Comparison of ENCODE assay signal across 14 mouse cellular contexts in the genomic region with DNA sequence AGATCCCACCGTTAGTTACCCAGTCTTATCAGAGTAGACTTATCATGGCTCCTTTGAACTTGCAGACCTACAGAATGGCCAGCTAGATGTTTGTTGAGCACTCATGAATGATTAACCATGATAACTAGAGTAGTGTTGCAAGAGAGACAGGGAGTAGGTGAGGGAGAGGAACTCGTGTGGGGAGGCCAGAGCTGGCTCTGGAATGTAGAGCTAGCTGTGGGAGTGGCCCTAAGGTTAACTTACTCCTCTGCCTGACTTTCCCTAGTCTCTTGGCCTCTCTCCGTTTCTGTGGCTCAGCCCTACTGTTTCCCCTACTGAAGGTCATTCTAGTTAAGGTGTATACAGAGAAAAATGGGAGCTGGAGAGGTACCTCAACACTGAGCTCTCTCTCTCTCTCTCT. TPM values are rescaled to one million over a fixed set of nuclear protein-coding genes. Genes with fewer than 3 reads are reported as not detected.
DNase-seq lines count a peak whose midpoint lies in the region; ATAC-seq and TF ChIP-seq lines count a peak whose summit lies in the region.
"Had no signal": no experiment of that assay in that cellular context is flagged by ENCODE, and none has a peak within 500 bp of the region (broad histone marks: within the 10 kb centered on the region; RNA-seq: fewer than 3 reads in every experiment).

No protein-coding gene starts in this region.

- H3K27ac ChIP-seq in lung, embryonic 14.5 days (ENCODE audit: low read depth) = 0 out of 2 replicates have a peak overlapping the region, but pooled peaks have one; percentile 8
- no peak overlapping the region for H3K27ac ChIP-seq in liver, postnatal 0 days (ENCODE audit: low read depth)
- H3K27ac ChIP-seq in limb, embryonic 10.5 days = no peak overlapping the region
- H3K27ac ChIP-seq: hindbrain, embryonic 15.5 days; midbrain, embryonic 13.5 days; neural tube, embryonic 12.5 days had no signal

- H3K4me1 ChIP-seq in lung, embryonic 14.5 days (ENCODE audit: insufficient read depth) = no peaks in the 10 kb centered on the region
- no peaks in the 10 kb centered on the region for H3K4me1 ChIP-seq in lung, adult 2 months (ENCODE audit: control insufficient read depth, insufficient read depth, low read length)
- H3K4me1 ChIP-seq in liver, postnatal 0 days (ENCODE audit: insufficient read depth) = peaks cover 8% of the 10 kb centered on the region; the same call in 1 of the 2 replicates
- H3K4me1 ChIP-seq in limb, embryonic 10.5 days = no peaks in the 10 kb centered on the region
- H3K4me1 ChIP-seq: neural tube, embryonic 12.5 days had no signal

- no peak for TF ChIP-seq EP300 in liver, postnatal 0 days (IDR thresholded peaks at IDR 0.05; ENCODE audit: low read depth)

- H3K9me3 ChIP-seq in lung, embryonic 14.5 days (ENCODE audit: low read depth, low read length) = no peaks in the 10 kb centered on the region
- H3K9me3 ChIP-seq in liver, postnatal 0 days (ENCODE audit: low read length) = no peaks in the 10 kb centered on the region
- H3K9me3 ChIP-seq in limb, embryonic 10.5 days (replicated peaks) = no peaks in the 10 kb centered on the region
- H3K9me3 ChIP-seq: hindbrain, embryonic 15.5 days; midbrain, embryonic 13.5 days; neural tube, embryonic 12.5 days had no signal

- no peak overlapping the region for H3K4me2 ChIP-seq in lung, embryonic 14.5 days
- H3K4me2 ChIP-seq in liver, postnatal 0 days (ENCODE audit: low read depth, low read length) = no peak overlapping the region
- H3K4me2 ChIP-seq: hindbrain, embryonic 15.5 days; midbrain, embryonic 13.5 days; neural tube, embryonic 12.5 days had no signal

- no peak overlapping the region for H3K9ac ChIP-seq in lung, embryonic 14.5 days
- H3K9ac ChIP-seq in liver, postnatal 0 days (replicated peaks) = no peak overlapping the region
- H3K9ac ChIP-seq: hindbrain, embryonic 15.5 days; midbrain, embryonic 13.5 days; neural tube, embryonic 12.5 days had no signal

- ATAC-seq in lung, embryonic 14.5 days (ENCODE audit: insufficient read depth) = peak; percentile 66; the same call in 1 of the 2 replicates
- ATAC-seq in liver, postnatal 0 days = peak; percentile 90
- ATAC-seq in erythroblast, adult 5-6 weeks (replicated peaks; ENCODE audit: low FRiP score, poor library complexity, severe bottlenecking) = no peak
- ATAC-seq: forebrain, embryonic 16.5 days; midbrain, embryonic 13.5 days had no signal

- WGBS in lung, embryonic 14.5 days = 17% methylated on average over 3 of the region's 3 CpGs
- WGBS in lung, adult 2 months = 34% methylated on average over 3 of the region's 3 CpGs
- 29% methylated on average over 3 of the region's 3 CpGs for WGBS in liver, postnatal 0 days (ENCODE audit: insufficient replicate concordance)
- 50% methylated on average over 3 of the region's 3 CpGs for WGBS in limb, embryonic 10.5 days

- H3K27me3 ChIP-seq in lung, embryonic 14.5 days (ENCODE audit: insufficient read depth, low read length) = no peaks in the 10 kb centered on the region
- no peaks in the 10 kb centered on the region for H3K27me3 ChIP-seq in liver, postnatal 0 days (ENCODE audit: insufficient read depth, low read length)
- no peaks in the 10 kb centered on the region for H3K27me3 ChIP-seq in limb, embryonic 10.5 days (ENCODE audit: low read depth, poor library complexity, severe bottlenecking)
- H3K27me3 ChIP-seq: hindbrain, embryonic 15.5 days; midbrain, embryonic 13.5 days; neural tube, embryonic 12.5 days had no signal

- no peak for TF ChIP-seq CTCF in lung, embryonic 14.5 days (IDR thresholded peaks at IDR 0.05; ENCODE audit: low read depth)
- no peak for TF ChIP-seq CTCF in lung, adult 2 months (IDR thresholded peaks at IDR 0.05; ENCODE audit: insufficient read depth, low read length)
- no peak for TF ChIP-seq CTCF in liver, postnatal 0 days (IDR thresholded peaks at IDR 0.05; ENCODE audit: low read depth)

- no peaks in the 10 kb centered on the region for H3K36me3 ChIP-seq in lung, embryonic 14.5 days (ENCODE audit: insufficient read depth)
- no peaks in the 10 kb centered on the region for H3K36me3 ChIP-seq in liver, postnatal 0 days (replicated peaks; ENCODE audit: insufficient read depth, low read length)
- H3K36me3 ChIP-seq in limb, embryonic 10.5 days = no peaks in the 10 kb centered on the region
- H3K36me3 ChIP-seq: hindbrain, embryonic 15.5 days; midbrain, embryonic 13.5 days; neural tube, embryonic 12.5 days had no signal

- DNase-seq in lung, embryonic 14.5 days = peak; percentile 27
- DNase-seq in lung, adult 2 months = no peak
- DNase-seq in kidney, postnatal 14 days = peak; percentile 74
- peak; percentile 21 for DNase-seq in liver, postnatal 0 days
- no peak for DNase-seq in ovary, adult 18-20 months (ENCODE audit: low spot score)
- no peak for DNase-seq in cerebellum, postnatal 4 days (ENCODE audit: low spot score in 2 of 2)
- no peak for DNase-seq in limb, embryonic 10.5 days (ENCODE audit: low spot score)
- DNase-seq: cerebellum, postnatal 14 days; gastrocnemius, postnatal 10 days had no signal

- no peak for TF ChIP-seq POLR2A in lung, adult 2 months (IDR thresholded peaks at IDR 0.05; ENCODE audit: borderline replicate concordance, extremely low read depth, low read depth, low read length)

- H3K4me3 ChIP-seq in lung, embryonic 14.5 days (ENCODE audit: low read depth, low read length) = no peak overlapping the region
- no peak overlapping the region for H3K4me3 ChIP-seq in lung, adult 2 months (replicated peaks; ENCODE audit: extremely low read depth, low read depth, low read length)
- H3K4me3 ChIP-seq in liver, postnatal 0 days (ENCODE audit: low read depth, low read length) = no peak overlapping the region
- H3K4me3 ChIP-seq in limb, embryonic 10.5 days = no peak overlapping the region
- H3K4me3 ChIP-seq: hindbrain, embryonic 15.5 days; midbrain, embryonic 13.5 days; neural tube, embryonic 12.5 days had no signal

RNA-seq across cellular contexts. Expression of gene Cybrd1, which starts 28.5 kb away (rescaled TPM):
- polyA plus RNA-seq in lung, embryonic 14.5 days (2014; fragmentation: Nextera tagmentation; extraction: Ambion mirVana) = 1.2 and 1.3 TPM in 2 replicates
- 7.4 and 8.3 TPM in 2 replicates for polyA plus RNA-seq in lung, adult 2 months (2012; rRNA removed)
- 0.20 and 0.22 TPM in 2 replicates for polyA plus RNA-seq in liver, postnatal 0 days (2015; fragmentation: Nextera tagmentation; extraction: Ambion mirVana)
- not detected in 2 replicates for total RNA-seq in erythroblast, adult 5-6 weeks (2015; ENCODE audit: low replicate concordance)
- not detected in 2 replicates for total RNA-seq in erythroblast, adult 5-6 weeks (2017; ENCODE audit: low replicate concordance)
- polyA plus RNA-seq in limb, embryonic 10.5 days (2016; fragmentation: Nextera tagmentation; extraction: Ambion mirVana) = 0.15 and 0.48 TPM in 2 replicates

Comparison
In these comparisons a context has a peak if more than half of its experiments do, and no peak if none do; other contexts are left out.
1. DNase-seq: peak in lung, embryonic 14.5 days (single experiment), kidney, postnatal 14 days (single experiment) and liver, postnatal 0 days (single experiment); none in lung, adult 2 months (single experiment), ovary, adult 18-20 months (single experiment), cerebellum, postnatal 4 days (0 of 2) and limb, embryonic 10.5 days (single experiment).